Mouse (Mus musculus) intestine, embryonic 14.5 days (tissue): ENCODE results near the gene Itga6. TPM values are rescaled to one million over a fixed set of nuclear protein-coding genes. Genes with fewer than 3 reads are reported as not detected.

Experiments used
- ATAC-seq: fragments of 200-750 bp; cut with Nextera tagmentation; replicated peaks from 2 replicates; pipeline ENCODE4 v1.8.0; 2017; ENCODE audit warnings: low read depth, moderate number of reproducible peaks, moderate TSS enrichment, moderate library complexity; ENCODE audit not compliant: low FRiP score, low TSS enrichment
- DNase-seq: peaks from one replicate; pipeline ENCODE4 v3.0.0-alpha.2; 2018; ENCODE audit warnings: low spot score
- H3K27ac ChIP-seq: fragments of 300-500 bp; sonication (generic); 2 replicates; pipeline ENCODE4 v1.5.1; 2014; ENCODE audit warnings: low read depth, mild to moderate bottlenecking, control low read depth
- H3K27me3 ChIP-seq: fragments of 300-500 bp; sonication (generic); replicated peaks from 2 replicates; pipeline ENCODE4 v1.6.1; 2014; ENCODE audit warnings: low read length, control low read depth; ENCODE audit not compliant: control insufficient read depth, insufficient read depth
- H3K36me3 ChIP-seq: fragments of 300-500 bp; sonication (generic); 2 replicates; pipeline ENCODE4 v1.6.1; 2014; ENCODE audit warnings: low read length, control low read depth; ENCODE audit not compliant: control insufficient read depth, insufficient read depth
- H3K4me1 ChIP-seq: fragments of 300-500 bp; sonication (generic); replicated peaks from 2 replicates; pipeline ENCODE4 v1.6.1; 2014; ENCODE audit warnings: low read length, control low read depth, mixed read lengths; ENCODE audit not compliant: control insufficient read depth, insufficient read depth
- H3K4me2 ChIP-seq: fragments of 300-500 bp; sonication (generic); 2 replicates; pipeline ENCODE4 v1.6.1; 2014; ENCODE audit warnings: low read length
- H3K4me3 ChIP-seq: fragments of 300-500 bp; sonication (generic); 2 replicates; pipeline ENCODE4 v1.5.1; 2014; ENCODE audit warnings: low read depth, low read length, control low read depth, mixed read lengths
- H3K9ac ChIP-seq: fragments of 300-500 bp; sonication (generic); 2 replicates; pipeline ENCODE4 v1.6.1; 2014; ENCODE audit warnings: mild to moderate bottlenecking, low read length
- H3K9me3 ChIP-seq: fragments of 300-500 bp; sonication (generic); 2 replicates; pipeline ENCODE4 v1.6.1; 2016; ENCODE audit warnings: low read length, control low read depth; ENCODE audit not compliant: control insufficient read depth
- WGBS: fragments of 180-500 bp; shearing (Covaris S2); extraction: QIAGEN DNeasy Blood & Tissue Kit; methylation state at CpG from one replicate; pipeline ENCODE4 v1.1.7; 2014; 5-methylcytosine and 5-hydroxymethylcytosine counted together
- polyA plus RNA-seq: library from polyadenylated mRNA; unstranded; fragments of >200 nt; fragmentation: Nextera tagmentation; extraction: Ambion mirVana; gene quantifications from 2 replicates; pipeline ENCODE4 v1.2.1, GENCODE M21; 2014

Gene Itga6
- polyA plus RNA-seq, 1 experiment from 2014 or later = 62.1 TPM

DNA sequence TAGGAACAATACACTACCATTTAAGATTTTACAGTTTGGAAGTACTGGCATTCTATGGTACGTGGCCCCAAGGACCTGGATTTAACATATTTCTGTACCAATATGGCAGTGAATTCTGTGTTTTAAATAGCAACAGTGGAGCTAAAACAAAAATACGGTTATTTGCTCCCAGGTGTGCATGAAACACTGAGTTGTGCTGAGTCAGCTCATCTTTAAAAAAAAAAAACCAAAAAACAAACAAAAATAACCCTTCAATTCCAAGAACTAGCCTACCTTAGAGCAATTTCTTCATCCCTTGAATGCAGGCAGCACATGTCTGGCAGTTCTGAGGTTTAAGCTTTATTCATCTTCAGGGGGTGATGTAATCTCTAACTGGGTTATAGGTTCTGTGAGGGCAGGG is 45.8 kb downstream of the Itga6 start:
- DNase-seq (no peak), ATAC-seq (no peak)
- H3K4me2 ChIP-seq = no peak overlapping the region
- H3K9ac ChIP-seq = no peak overlapping the region
- H3K4me1 ChIP-seq = peaks cover 7% of the 10 kb centered on the region
- H3K9me3 ChIP-seq = no peaks in the 10 kb centered on the region
- H3K27me3 ChIP-seq = peaks cover 12% of the 10 kb centered on the region
- 90% methylated on average over 2 of the region's 2 CpGs for WGBS
- H3K36me3 ChIP-seq = no peaks in the 10 kb centered on the region
- H3K4me3 ChIP-seq = no peak overlapping the region
- no peak overlapping the region for H3K27ac ChIP-seq

DNA sequence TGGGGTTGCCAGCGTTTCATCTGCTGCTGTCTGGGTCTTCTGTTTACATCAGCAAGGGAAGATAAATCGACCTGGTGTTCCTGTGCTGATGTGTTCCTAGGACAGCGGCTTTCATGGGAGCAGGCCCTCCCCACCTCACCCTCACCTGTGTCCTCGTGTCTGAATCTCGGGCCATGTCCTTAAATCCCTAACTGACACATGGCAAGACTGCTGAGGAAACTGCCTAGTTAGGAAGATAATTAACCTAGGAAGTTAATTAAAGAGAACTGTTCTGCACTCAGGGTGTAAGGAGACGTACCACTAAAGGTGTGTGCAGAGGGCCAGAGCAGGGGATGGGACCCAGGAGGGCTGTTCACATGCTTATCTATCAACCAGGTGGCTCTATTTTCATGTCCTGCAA is 48.7 kb downstream of the Itga6 start:
- no peak for ATAC-seq
- Histone ChIP-seq H3K27me3 (no peaks in the 10 kb centered on the region), H3K4me3 (no peak overlapping the region), H3K9ac (no peak overlapping the region), H3K4me1 (peaks cover 4% of the 10 kb centered on the region), H3K4me2 (no peak overlapping the region), H3K36me3 (no peaks in the 10 kb centered on the region), H3K9me3 (no peaks in the 10 kb centered on the region), H3K27ac (no peak overlapping the region)
- DNase-seq = no peak
- 34% methylated on average over 6 of the region's 6 CpGs for WGBS

DNA sequence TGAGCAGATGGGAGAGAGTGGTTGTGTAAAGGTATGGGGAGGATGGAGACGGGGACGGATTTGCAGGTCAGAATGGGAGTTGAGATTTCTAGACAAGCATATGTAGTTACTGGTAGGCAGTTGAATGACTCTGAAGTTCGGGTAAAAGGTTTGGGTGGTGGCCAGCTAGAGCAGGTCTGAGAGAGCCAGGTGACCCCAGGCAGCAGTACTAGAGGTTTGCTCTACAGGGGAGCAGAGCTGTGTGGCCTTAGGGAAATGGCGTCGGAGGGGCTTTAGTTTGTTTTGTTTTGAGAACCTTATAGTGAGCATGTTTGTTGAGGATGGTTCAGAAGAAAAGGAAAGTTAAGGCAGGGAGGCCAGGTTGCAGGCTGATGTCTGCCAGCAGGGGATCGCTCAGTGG is 51.4 kb downstream of the Itga6 start:
- Histone ChIP-seq H3K4me2 (no peak overlapping the region), H3K4me1 (peaks cover 4% of the 10 kb centered on the region), H3K36me3 (no peaks in the 10 kb centered on the region), H3K9ac (no peak overlapping the region), H3K27me3 (no peaks in the 10 kb centered on the region), H3K27ac (no peak overlapping the region), H3K9me3 (no peaks in the 10 kb centered on the region), H3K4me3 (no peak overlapping the region)
- no peak for DNase-seq
- no peak for ATAC-seq
- 70% methylated on average over 6 of the region's 6 CpGs for WGBS

DNA sequence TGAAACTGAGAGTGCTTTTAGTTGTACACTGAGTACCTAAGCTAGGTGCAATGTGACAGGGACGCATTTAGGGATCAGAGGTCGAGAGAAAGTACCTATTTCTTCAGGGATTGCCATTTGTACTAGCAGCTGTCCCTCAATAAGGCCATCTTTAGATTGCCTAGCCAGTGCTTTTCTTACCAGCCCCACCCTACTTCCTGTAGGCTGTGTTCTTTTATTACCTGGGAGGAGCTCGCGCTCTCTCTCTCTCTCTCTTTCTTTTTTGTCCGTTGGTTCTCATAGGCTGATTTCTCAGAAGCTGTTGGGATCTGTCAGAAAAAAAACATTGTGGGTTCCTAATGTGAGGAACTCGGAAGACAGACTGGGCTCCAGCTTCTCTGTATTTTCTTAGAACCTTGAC is 55.4 kb downstream of the Itga6 start:
- H3K9ac ChIP-seq = no peak overlapping the region
- DNase-seq (no peak), ATAC-seq (no peak; the same call in 1 of the 2 replicates)
- no peak overlapping the region for H3K27ac ChIP-seq
- no peak overlapping the region for H3K4me3 ChIP-seq
- no peak overlapping the region for H3K4me2 ChIP-seq
- H3K27me3 ChIP-seq = no peaks in the 10 kb centered on the region
- no peaks in the 10 kb centered on the region for H3K9me3 ChIP-seq
- H3K4me1 ChIP-seq = no peaks in the 10 kb centered on the region; the same call in 1 of the 2 replicates
- H3K36me3 ChIP-seq = no peaks in the 10 kb centered on the region
- WGBS = 55% methylated on average over 6 of the region's 6 CpGs

DNA sequence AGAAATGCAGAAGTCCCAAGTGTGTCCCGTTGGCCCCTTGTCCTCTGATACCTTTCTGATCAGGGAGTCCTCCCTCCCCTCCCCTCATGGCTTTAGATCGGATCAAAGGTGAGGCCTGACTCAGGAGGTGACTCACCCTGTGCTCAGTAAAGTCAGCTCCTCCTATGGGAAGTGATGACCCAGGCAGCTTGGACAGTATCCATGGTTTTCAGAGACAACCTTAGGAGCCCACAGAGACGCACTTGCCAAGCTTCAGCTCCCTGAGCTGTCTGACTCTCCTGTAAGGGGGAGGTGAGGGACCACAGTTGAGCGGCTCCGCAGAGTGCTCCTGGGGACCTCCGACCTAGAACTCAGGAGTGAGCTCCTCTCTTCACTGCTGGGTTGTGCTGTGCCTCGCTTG is 56.3 kb downstream of the Itga6 start:
- Histone ChIP-seq H3K4me1 (no peaks in the 10 kb centered on the region; the same call in 1 of the 2 replicates), H3K9me3 (no peaks in the 10 kb centered on the region), H3K9ac (no peak overlapping the region), H3K36me3 (no peaks in the 10 kb centered on the region), H3K27me3 (no peaks in the 10 kb centered on the region), H3K27ac (no peak overlapping the region), H3K4me3 (no peak overlapping the region), H3K4me2 (no peak overlapping the region)
- DNase-seq (no peak), ATAC-seq (no peak; the same call in 1 of the 2 replicates)
- WGBS = 61% methylated on average over 7 of the region's 7 CpGs

DNA sequence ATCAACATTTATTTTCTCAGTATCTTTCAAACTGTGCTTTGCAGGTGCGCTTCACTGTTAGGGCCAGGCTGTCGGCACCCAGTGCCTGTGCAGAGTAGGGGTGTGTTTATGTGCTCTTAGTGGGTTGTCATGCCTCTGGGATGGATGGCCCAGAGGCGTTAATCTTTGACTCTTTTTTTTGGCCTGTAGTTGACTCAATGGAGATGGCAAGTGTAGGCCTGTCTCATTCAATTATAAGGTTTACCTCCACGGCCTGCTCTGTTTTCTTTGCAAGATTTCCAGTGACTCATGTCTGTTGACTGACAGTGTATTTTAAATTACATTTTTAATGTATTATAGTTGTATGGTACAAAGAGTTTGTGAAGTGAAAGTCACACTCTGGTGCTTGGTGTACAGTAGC is 56.7 kb downstream of the Itga6 start:
- Histone ChIP-seq H3K27ac (0 out of 2 replicates have a peak overlapping the region, but pooled peaks have one; percentile 11), H3K9me3 (no peaks in the 10 kb centered on the region), H3K9ac (no peak overlapping the region), H3K36me3 (no peaks in the 10 kb centered on the region), H3K4me2 (no peak overlapping the region), H3K4me1 (no peaks in the 10 kb centered on the region; the same call in 1 of the 2 replicates), H3K27me3 (no peaks in the 10 kb centered on the region), H3K4me3 (no peak overlapping the region)
- no peak for ATAC-seq
- WGBS = 55% methylated on average over 4 of the region's 4 CpGs
- DNase-seq = no peak

DNA sequence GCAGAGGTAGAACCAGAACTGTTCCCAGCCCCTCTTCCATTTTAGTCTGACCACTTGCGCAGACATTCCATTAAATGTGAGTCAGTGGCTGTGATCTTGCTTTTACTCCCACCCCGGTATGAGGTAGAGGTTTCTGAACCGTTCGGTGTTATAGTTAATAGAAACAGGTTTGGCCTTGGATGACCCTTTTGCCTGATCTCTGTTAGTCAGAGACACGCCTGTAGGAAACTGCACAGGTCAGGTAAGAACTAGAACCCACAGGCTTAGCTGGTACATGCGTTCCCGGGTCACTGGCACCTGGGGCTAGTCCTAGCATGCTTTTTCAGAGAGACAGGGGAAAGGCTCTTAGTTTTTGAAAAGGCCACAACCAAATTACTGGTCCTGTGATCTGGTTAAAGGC is 59.7 kb downstream of the Itga6 start:
- Histone ChIP-seq H3K4me1 (no peaks in the 10 kb centered on the region), H3K27me3 (no peaks in the 10 kb centered on the region), H3K4me2 (no peak overlapping the region), H3K4me3 (no peak overlapping the region), H3K27ac (no peak overlapping the region), H3K9me3 (no peaks in the 10 kb centered on the region), H3K9ac (no peak overlapping the region), H3K36me3 (no peaks in the 10 kb centered on the region)
- DNase-seq = no peak
- WGBS = 69% methylated on average over 7 of the region's 7 CpGs
- ATAC-seq = no peak

DNA sequence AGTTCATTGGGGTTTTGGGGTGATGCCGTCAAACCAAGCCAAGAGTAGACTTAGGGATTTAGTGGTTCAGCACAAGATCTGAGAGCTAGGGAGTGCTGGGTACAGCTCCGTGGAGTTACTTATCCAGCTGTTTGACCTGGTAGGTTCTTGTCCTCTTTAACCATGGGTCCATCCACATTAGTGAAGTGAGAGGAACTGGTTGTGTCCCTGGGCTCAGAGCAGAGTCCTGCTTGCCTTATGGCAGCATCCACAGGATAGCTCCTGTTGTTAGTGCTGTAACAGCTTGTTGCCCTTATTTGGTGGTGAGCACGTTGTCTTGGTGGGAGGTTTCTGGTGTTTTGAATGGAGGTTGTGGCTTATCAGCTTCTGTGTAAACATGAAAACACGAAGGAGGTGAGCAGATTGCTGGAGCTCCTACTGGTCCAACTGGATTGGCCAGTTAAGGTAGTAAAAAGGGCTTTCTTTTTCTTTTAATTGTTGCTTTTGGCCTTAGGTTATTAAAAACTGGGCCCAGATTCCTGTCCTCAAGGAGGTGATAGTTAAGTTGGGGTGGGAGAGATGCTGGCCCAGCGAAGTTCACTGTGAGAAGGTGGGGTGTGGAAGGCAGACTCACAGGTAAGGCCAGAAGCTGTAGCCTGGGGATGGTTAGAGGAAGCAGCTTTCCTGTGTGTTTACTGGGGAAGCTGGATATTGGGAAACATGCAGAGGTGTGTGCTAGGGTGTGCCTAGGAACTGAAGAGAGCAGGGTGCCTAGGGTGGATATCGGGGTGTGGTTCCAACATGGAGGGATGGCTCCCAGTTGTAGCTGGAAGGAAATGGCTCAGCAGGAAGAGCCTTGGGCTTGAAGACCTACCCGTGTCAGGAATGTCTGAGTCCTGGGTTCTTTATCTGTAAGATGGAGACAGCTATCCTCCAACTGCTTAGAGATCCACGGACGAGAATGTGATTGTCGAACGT is 60.5 kb downstream of the Itga6 start:
- H3K9me3 ChIP-seq = no peaks in the 10 kb centered on the region
- 53% methylated on average over 11 of the region's 11 CpGs for WGBS
- H3K9ac ChIP-seq = no peak overlapping the region
- H3K36me3 ChIP-seq = no peaks in the 10 kb centered on the region
- H3K4me2 ChIP-seq = no peak overlapping the region
- ATAC-seq (peak; percentile 17; the same call in 1 of the 2 replicates), DNase-seq (no peak)
- H3K27me3 ChIP-seq = no peaks in the 10 kb centered on the region
- H3K4me1 ChIP-seq = no peaks in the 10 kb centered on the region
- H3K27ac ChIP-seq = 0 out of 2 replicates have a peak overlapping the region, but pooled peaks have one; percentile 9
- H3K4me3 ChIP-seq = no peak overlapping the region
